Mouse (Mus musculus) heart, embryonic 13.5 days (tissue): Measurements from ENCODE around the gene Anks3. TPM values are rescaled to one million over a fixed set of nuclear protein-coding genes. Genes with fewer than 3 reads are reported as not detected.

Experiments
- ATAC-seq: fragments of 200-750 bp; cut with Nextera tagmentation; 2 replicates; pipeline ENCODE4 v1.8.0; 2017; ENCODE audit warnings: moderate TSS enrichment; ENCODE audit not compliant: insufficient number of reproducible peaks, low FRiP score, low TSS enrichment; ENCODE audit errors: extremely low read depth
- H3K27ac ChIP-seq: fragments of 300-500 bp; sonication (generic); replicated peaks from 2 replicates; pipeline ENCODE4 v1.5.1; 2015; ENCODE audit warnings: moderate library complexity, mild to moderate bottlenecking, inconsistent platforms
- H3K27me3 ChIP-seq: fragments of 300-500 bp; sonication (generic); replicated peaks from 2 replicates; pipeline ENCODE4 v1.6.1; 2015; ENCODE audit warnings: mild to moderate bottlenecking, inconsistent platforms
- H3K36me3 ChIP-seq: fragments of 300-500 bp; sonication (generic); 2 replicates; pipeline ENCODE4 v1.6.1; 2015; ENCODE audit warnings: mild to moderate bottlenecking, inconsistent platforms
- H3K4me1 ChIP-seq: fragments of 300-500 bp; sonication (generic); 2 replicates; pipeline ENCODE4 v1.6.1; 2015; ENCODE audit warnings: inconsistent platforms
- H3K4me2 ChIP-seq: fragments of 300-500 bp; sonication (generic); 2 replicates; pipeline ENCODE4 v1.6.1; 2015; ENCODE audit warnings: inconsistent platforms, mild to moderate bottlenecking, moderate library complexity
- H3K4me3 ChIP-seq: fragments of 300-500 bp; sonication (generic); 2 replicates; pipeline ENCODE4 v1.5.1; 2015; ENCODE audit warnings: moderate library complexity, mild to moderate bottlenecking, inconsistent platforms
- H3K9ac ChIP-seq: fragments of 300-500 bp; sonication (generic); 2 replicates; pipeline ENCODE4 v1.6.1; 2015; ENCODE audit warnings: inconsistent platforms, mild to moderate bottlenecking, moderate library complexity
- H3K9me3 ChIP-seq: fragments of 300-500 bp; sonication (generic); 2 replicates; pipeline ENCODE4 v1.6.1; 2016; ENCODE audit warnings: inconsistent platforms
- WGBS: fragments of 180-500 bp; shearing (Covaris S2); methylation state at CpG from one replicate; pipeline ENCODE4 v1.1.7; 2015; ENCODE audit warnings: mixed read lengths; 5-methylcytosine and 5-hydroxymethylcytosine counted together
- polyA plus RNA-seq: library from polyadenylated mRNA; unstranded; fragments of >200 nt; fragmentation: Nextera tagmentation; extraction: Ambion mirVana; gene quantifications from 2 replicates; pipeline ENCODE4 v1.2.1, GENCODE M21; 2015

Anks3 gene
- polyA plus RNA-seq, 1 experiment from 2014 or later: 32.3 TPM

GRCm38 (mm10) chr16:4997553-4997952 is 33.5 kb upstream of the Anks3 start, which contains the start of gene Sept12:
TSS of gene Sept12 (minus strand) at chr16:4997852.
- Histone ChIP-seq H3K4me3 (no peak within 1 kb of the TSS), H3K27me3 (no peaks in the 10 kb centered on the region), H3K9me3 (no peaks in the 10 kb centered on the region), H3K9ac (no peak within 1 kb of the TSS), H3K36me3 (no peaks in the 10 kb centered on the region), H3K27ac (no peak within 1 kb of the TSS), H3K4me2 (no peak within 1 kb of the TSS), H3K4me1 (peaks cover 8% of the 10 kb centered on the region)
- 37% methylated on average over 3 of the region's 3 CpGs for WGBS
- no peak for ATAC-seq

GRCm38 (mm10) chr16:4993276-4993675 is 29.3 kb upstream of the Anks3 start:
- Histone ChIP-seq H3K27me3 (no peaks in the 10 kb centered on the region), H3K9me3 (no peaks in the 10 kb centered on the region), H3K9ac (no peak overlapping the region), H3K4me3 (no peak overlapping the region), H3K36me3 (no peaks in the 10 kb centered on the region), H3K27ac (no peak overlapping the region), H3K4me2 (no peak overlapping the region), H3K4me1 (peaks cover 8% of the 10 kb centered on the region)
- no peak for ATAC-seq
- WGBS: 79% methylated on average over 4 of the region's 4 CpGs

- 85% methylated on average over 12 of the region's 12 CpGs for WGBS
These were observed 20.7 kb upstream of the Anks3 start for GRCm38 (mm10) chr16:4984717-4985116.

DNA sequence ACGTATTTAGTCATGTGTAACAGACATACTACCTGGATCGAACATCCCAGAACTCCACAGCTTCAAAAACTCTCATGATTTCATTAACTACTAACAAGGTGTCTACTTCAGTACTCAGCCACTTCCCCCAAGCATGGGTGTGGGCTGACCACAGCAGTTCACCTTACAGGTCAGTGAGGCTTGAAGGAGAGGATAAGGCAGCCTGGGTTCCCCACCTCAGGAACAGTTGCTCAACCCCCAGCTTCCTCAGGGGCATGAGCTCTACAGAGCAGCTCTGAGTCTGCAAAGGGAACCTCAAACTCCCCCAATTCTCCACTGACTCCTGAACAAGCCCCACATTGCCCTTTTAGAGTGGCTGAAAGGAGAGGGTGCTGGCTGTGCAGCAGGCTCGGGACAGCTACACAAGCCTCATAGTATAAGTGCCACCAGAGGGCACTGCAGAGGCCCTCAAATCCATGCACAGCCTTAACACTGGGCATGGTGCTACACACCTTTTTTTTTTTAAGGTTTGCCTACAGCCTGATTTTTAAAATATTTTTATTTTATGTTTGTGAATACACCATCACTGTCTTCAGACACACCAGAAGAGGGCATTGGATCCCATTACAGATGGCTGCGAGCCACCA is 15.9 kb upstream of the Anks3 start:
- Histone ChIP-seq H3K4me2 (no peak overlapping the region), H3K36me3 (no peaks in the 10 kb centered on the region), H3K4me3 (no peak overlapping the region), H3K9me3 (no peaks in the 10 kb centered on the region), H3K27ac (no peak overlapping the region), H3K9ac (no peak overlapping the region), H3K27me3 (no peaks in the 10 kb centered on the region), H3K4me1 (peaks cover 19% of the 10 kb centered on the region)
- 75% methylated on average over 4 of the region's 4 CpGs for WGBS
- ATAC-seq: no peak

More at GRCm38 (mm10) chr16:4984717-4985116, 20.7 kb upstream of the Anks3 start:
- Histone ChIP-seq H3K27ac (no peak overlapping the region), H3K36me3 (no peaks in the 10 kb centered on the region), H3K4me2 (no peak overlapping the region), H3K4me1 (peaks cover 1% of the 10 kb centered on the region; the same call in 1 of the 2 replicates), H3K9ac (no peak overlapping the region), H3K9me3 (no peaks in the 10 kb centered on the region), H3K27me3 (no peaks in the 10 kb centered on the region), H3K4me3 (no peak overlapping the region)
- ATAC-seq: no peak

- Histone ChIP-seq H3K4me1 (peaks cover 19% of the 10 kb centered on the region), H3K4me2 (no peak overlapping the region; the same call in 1 of the 2 replicates), H3K27ac (peak overlapping the region; percentile 83), H3K9me3 (no peaks in the 10 kb centered on the region), H3K4me3 (no peak overlapping the region), H3K36me3 (no peaks in the 10 kb centered on the region), H3K9ac (no peak overlapping the region), H3K27me3 (no peaks in the 10 kb centered on the region)
- 38% methylated on average over 5 of the region's 5 CpGs for WGBS
- 0 out of 2 replicates have a peak, but pooled peaks have one; percentile 35 for ATAC-seq
These were observed 14.5 kb upstream of the Anks3 start for GRCm38 (mm10) chr16:4978275-4979051.

DNA sequence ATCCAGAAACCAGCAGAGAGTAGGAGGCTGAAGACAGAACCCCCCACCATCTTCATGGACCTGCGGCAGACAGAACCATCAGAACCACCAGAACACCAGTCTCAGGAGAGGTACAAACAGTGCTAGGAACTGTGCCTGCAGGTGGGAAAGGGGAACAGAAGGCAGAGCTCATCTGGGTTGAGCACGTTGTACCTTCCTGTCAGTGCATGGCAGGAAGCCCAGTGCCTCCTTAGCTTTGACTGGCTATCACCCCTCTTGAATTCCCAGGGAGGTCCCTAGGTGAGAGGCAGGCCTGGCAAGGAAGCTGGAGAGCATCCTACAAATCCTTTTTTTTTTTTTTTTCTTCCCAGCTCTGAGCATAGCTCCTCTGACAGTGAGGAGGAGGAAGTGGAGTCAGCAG is 12.2 kb upstream of the Anks3 start:
- Histone ChIP-seq H3K36me3 (no peaks in the 10 kb centered on the region), H3K27ac (no peak overlapping the region), H3K9ac (no peak overlapping the region), H3K9me3 (no peaks in the 10 kb centered on the region), H3K4me2 (no peak overlapping the region), H3K4me1 (peaks cover 23% of the 10 kb centered on the region), H3K27me3 (no peaks in the 10 kb centered on the region), H3K4me3 (no peak overlapping the region)
- WGBS: 51% methylated on average over 2 of the region's 2 CpGs
- no peak for ATAC-seq

DNA sequence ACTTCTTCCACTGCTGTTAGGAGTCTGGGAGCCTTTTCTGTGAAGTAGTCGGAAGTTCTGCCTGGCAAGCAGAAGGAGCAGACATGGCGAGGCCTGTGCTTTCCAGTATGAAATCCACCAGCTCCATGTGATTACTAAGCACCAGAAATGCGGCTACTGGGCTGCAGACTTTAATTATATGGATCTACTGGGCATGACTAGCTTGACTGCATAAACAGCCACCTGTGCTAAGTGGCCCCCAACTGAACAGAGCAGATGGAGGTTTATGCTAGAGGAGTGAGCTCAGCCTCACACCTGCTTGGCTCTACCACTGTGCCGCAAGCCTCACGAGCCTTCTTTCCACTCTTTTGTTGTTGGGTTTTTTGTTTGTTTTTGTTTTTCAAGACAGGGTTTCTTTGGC is 10.5 kb upstream of the Anks3 start:
- Histone ChIP-seq H3K27me3 (no peaks in the 10 kb centered on the region), H3K9me3 (no peaks in the 10 kb centered on the region), H3K4me1 (peaks cover 19% of the 10 kb centered on the region), H3K36me3 (no peaks in the 10 kb centered on the region), H3K9ac (no peak overlapping the region), H3K4me2 (no peak overlapping the region), H3K27ac (no peak overlapping the region), H3K4me3 (no peak overlapping the region)
- 81% methylated on average over 5 of the region's 5 CpGs for WGBS
- ATAC-seq: no peak

GRCm38 (mm10) chr16:4971626-4972025 is 7.6 kb upstream of the Anks3 start:
- Histone ChIP-seq H3K36me3 (no peaks in the 10 kb centered on the region), H3K9ac (no peak overlapping the region), H3K4me1 (peaks cover 4% of the 10 kb centered on the region; the same call in 1 of the 2 replicates), H3K4me3 (no peak overlapping the region), H3K9me3 (no peaks in the 10 kb centered on the region), H3K27ac (no peak overlapping the region), H3K4me2 (no peak overlapping the region), H3K27me3 (no peaks in the 10 kb centered on the region)
- WGBS: 42% methylated on average over 4 of the region's 4 CpGs
- no peak for ATAC-seq

DNA sequence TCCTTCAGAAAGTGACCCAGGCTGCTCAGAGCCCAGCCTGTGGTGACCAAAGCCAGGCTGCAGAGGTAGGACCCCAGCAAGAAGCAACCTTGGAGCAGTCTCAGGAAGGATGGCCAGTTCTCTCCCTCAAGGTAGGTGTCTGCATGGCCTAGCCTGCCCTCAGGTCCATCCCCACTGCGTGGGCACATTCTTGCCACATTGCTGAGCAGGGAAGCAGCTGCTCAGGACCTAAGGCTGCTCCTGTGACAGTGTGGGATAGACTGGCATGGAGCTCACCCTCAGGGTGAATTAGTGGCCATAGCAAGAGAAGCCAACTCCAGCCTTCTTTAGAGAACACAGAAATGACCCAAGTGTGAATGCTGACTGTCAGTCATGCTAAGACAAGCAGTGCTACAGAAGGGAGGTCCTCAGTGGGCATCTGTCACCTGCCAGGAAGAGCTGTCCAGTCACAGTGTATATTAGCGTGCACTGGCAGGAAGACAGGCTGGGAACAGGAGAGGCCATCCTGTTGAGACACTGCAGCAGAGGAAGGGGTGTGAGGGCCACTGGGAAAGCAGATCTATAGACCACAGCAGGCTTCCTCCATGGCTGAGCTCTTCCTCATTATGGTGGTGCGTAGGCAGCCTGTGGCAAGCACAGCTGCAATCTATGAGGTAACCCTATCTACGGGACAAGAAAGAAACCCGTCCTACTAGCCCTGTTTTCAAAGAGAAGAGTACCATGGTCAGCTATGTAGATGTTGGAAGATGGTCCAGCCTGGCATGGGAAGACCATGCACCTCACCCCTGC is 5.2 kb upstream of the Anks3 start:
- H3K27me3 ChIP-seq: no peaks in the 10 kb centered on the region
- no peak overlapping the region for H3K9ac ChIP-seq
- H3K9me3 ChIP-seq: no peaks in the 10 kb centered on the region
- H3K4me1 ChIP-seq: peaks cover 9% of the 10 kb centered on the region
- no peak overlapping the region for H3K4me3 ChIP-seq
- no peak for ATAC-seq
- H3K36me3 ChIP-seq: no peaks in the 10 kb centered on the region
- no peak overlapping the region for H3K4me2 ChIP-seq
- H3K27ac ChIP-seq: no peak overlapping the region
- 70% methylated on average over 5 of the region's 5 CpGs for WGBS

DNA sequence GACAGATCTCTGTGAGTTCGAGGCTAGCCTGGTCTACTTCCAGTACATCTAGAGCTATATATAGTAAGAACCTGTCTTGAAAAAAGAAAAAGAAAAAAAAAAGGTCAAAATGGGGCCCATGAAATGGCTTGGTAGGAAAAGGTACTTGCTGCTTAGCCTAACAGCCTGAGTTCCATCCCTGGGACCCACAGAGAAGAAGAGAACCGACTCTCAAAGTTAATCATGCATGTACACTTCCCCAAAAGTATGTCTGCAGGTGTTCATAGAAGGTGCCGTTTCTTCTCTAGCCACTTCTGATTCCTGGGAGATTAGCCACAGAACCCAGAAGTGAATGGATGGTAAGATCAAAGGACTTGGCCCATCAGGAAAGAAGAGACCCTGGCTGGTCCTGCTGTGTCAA is 4.4 kb upstream of the Anks3 start:
- no peak for ATAC-seq
- H3K4me3 ChIP-seq: no peak overlapping the region
- H3K9me3 ChIP-seq: no peaks in the 10 kb centered on the region
- H3K9ac ChIP-seq: no peak overlapping the region
- 69% methylated on average over 3 of the region's 3 CpGs for WGBS
- H3K27me3 ChIP-seq: no peaks in the 10 kb centered on the region
- no peak overlapping the region for H3K27ac ChIP-seq
- no peaks in the 10 kb centered on the region for H3K36me3 ChIP-seq
- H3K4me1 ChIP-seq: peaks cover 11% of the 10 kb centered on the region
- no peak overlapping the region for H3K4me2 ChIP-seq

GRCm38 (mm10) chr16:4965392-4966129 is 1.6 kb upstream of the Anks3 start:
- no peak for ATAC-seq
- Histone ChIP-seq H3K4me1 (peaks cover 24% of the 10 kb centered on the region), H3K36me3 (0 out of 2 replicates have a peak, but pooled peaks cover under 1% of the 10 kb centered on the region), H3K9ac (no peak overlapping the region), H3K27ac (no peak overlapping the region), H3K4me3 (peak overlapping the region; percentile 82; the same call in 1 of the 2 replicates), H3K4me2 (peak overlapping the region; percentile 86), H3K27me3 (no peaks in the 10 kb centered on the region), H3K9me3 (no peaks in the 10 kb centered on the region)
- WGBS: 81% methylated on average over 8 of the region's 8 CpGs
